ENCODE assay signal across 8 mouse cellular contexts in genomic region chr5:115118961-115119570, GRCm38 (mm10). TPM values are rescaled to one million over a fixed set of nuclear protein-coding genes. Genes with fewer than 3 reads are reported as not detected.
DNase-seq lines count a peak whose midpoint lies in the region; ATAC-seq and TF ChIP-seq lines count a peak whose summit lies in the region.

TSS of gene Acads (minus strand) at chr5:115119346.

- H3K4me3 ChIP-seq in hindbrain, embryonic 12.5 days: peak within 1 kb of the TSS; percentile 76
- H3K4me3 ChIP-seq in left cerebral cortex, adult 2 months: peak within 1 kb of the TSS; percentile 63

- ATAC-seq in hindbrain, embryonic 12.5 days (ENCODE audit: low FRiP score): peak; percentile 82
- peak; percentile 98 for ATAC-seq in megakaryocyte, adult 5-6 weeks (ENCODE audit: poor library complexity, severe bottlenecking)

- H3K4me1 ChIP-seq in hindbrain, embryonic 12.5 days: peaks cover 11% of the 10 kb centered on the region

- intact Hi-C loops in left cerebral cortex, adult 2 months (cut with DNase I): no loop called here

- TF ChIP-seq CTCF in left cerebral cortex, adult 2 months (IDR thresholded peaks at IDR 0.05): no peak

- H3K27ac ChIP-seq in hindbrain, embryonic 12.5 days: peak within 1 kb of the TSS; percentile 35
- 0 out of 2 replicates have a peak within 1 kb of the TSS, but pooled peaks have one; percentile 1 for H3K27ac ChIP-seq in left cerebral cortex, adult 2 months

- H3K4me2 ChIP-seq in hindbrain, embryonic 12.5 days (replicated peaks): peak within 1 kb of the TSS; percentile 83

- DNase-seq in R1 (ENCODE audit: low read depth, low spot score): peak; percentile 90
- DNase-seq in cerebellum, postnatal 10 days: peak; percentile 67 to 79
- peak; percentile 59 to 72 for DNase-seq in frontal cortex, postnatal 10 days (ENCODE audit: low spot score in 2 of 2)
- DNase-seq in left cerebral cortex, adult 2 months (ENCODE audit: extremely low spot score in 1 of 2, low spot score in 2 of 2): peak; percentile 51 to 69
- DNase-seq in retina, postnatal 7 days (ENCODE audit: low read depth, low spot score): peak; percentile 31
- DNase-seq in urinary bladder, postnatal 14 days (ENCODE audit: low spot score): peak; percentile 83

- peak within 1 kb of the TSS; percentile 83 for H3K9ac ChIP-seq in hindbrain, embryonic 12.5 days

- H3K9me3 ChIP-seq in hindbrain, embryonic 12.5 days (replicated peaks): no peaks in the 10 kb centered on the region

- whole genome bisulfite sequencing in hindbrain, embryonic 12.5 days: under 1% methylated on average over 39 of the region's 39 CpGs

- no peaks in the 10 kb centered on the region for H3K27me3 ChIP-seq in hindbrain, embryonic 12.5 days

- peaks cover 33% of the 10 kb centered on the region for H3K36me3 ChIP-seq in hindbrain, embryonic 12.5 days

RNA-seq across cellular contexts. Expression of gene Acads, which starts in this region (rescaled TPM):
- 38.7 and 41.9 TPM in 2 replicates for polyA plus RNA-seq in hindbrain, embryonic 12.5 days (2016; fragmentation: Nextera tagmentation; extraction: Ambion mirVana)
- 1 to 10 TPM; 6.5 to 7.2 TPM for total RNA-seq in left cerebral cortex, adult 2 months (2021)
- 13.5 and 15.2 TPM in 2 replicates for total RNA-seq in megakaryocyte, adult 5-6 weeks (2015)
- total RNA-seq in megakaryocyte, adult 5-6 weeks (2017): 13.0 and 17.4 TPM in 2 replicates

Comparison
In these comparisons a context has a peak if more than half of its experiments do, and no peak if none do; other contexts are left out.
1. Peak in every context shown above with its lines: DNase-seq, ATAC-seq, H3K4me3 ChIP-seq and H3K27ac ChIP-seq.
2. DNase-seq: peak in every context shown above with its lines; median percentile 90 in R1; 83 in urinary bladder, postnatal 14 days; 73 in cerebellum, postnatal 10 days; 66 in frontal cortex, postnatal 10 days; 60 in left cerebral cortex, adult 2 months; 31 in retina, postnatal 7 days.